ENCODE assay signal across 15 mouse cellular contexts in genomic region chr13:99356428-99357265, GRCm38 (mm10). TPM values are rescaled to one million over a fixed set of nuclear protein-coding genes. Genes with fewer than 3 reads are reported as not detected.
DNase-seq lines count a peak whose midpoint lies in the region; ATAC-seq and TF ChIP-seq lines count a peak whose summit lies in the region.
"Had no signal": no experiment of that assay in that cellular context is flagged by ENCODE, and none has a peak within 500 bp of the region (broad histone marks: within the 10 kb centered on the region; RNA-seq: fewer than 3 reads in every experiment).

No protein-coding gene starts in this region.

- no peak overlapping the region for H3K9ac ChIP-seq in heart, postnatal 0 days (replicated peaks; ENCODE audit: low read depth, low read length)
- H3K9ac ChIP-seq in heart, embryonic 11.5 days (ENCODE audit: low read depth, low read length), result no peak overlapping the region
- H3K9ac ChIP-seq in lung, postnatal 0 days (replicated peaks; ENCODE audit: low read depth), result no peak overlapping the region
- H3K9ac ChIP-seq: heart, embryonic 15.5 days had no signal

- in situ Hi-C loops in Patski (cut with MboI; ENCODE audit: low pct_unique_long_range_greater_than_20kb), result loop anchor here (25.0 kb wide), 1 partner anchor 606 kb away; no protein-coding TSS in a partner anchor

- no peak for TF ChIP-seq EP300 in heart, postnatal 0 days (IDR thresholded peaks at IDR 0.05; ENCODE audit: low read depth)
- no peak for TF ChIP-seq EP300 in lung, postnatal 0 days (IDR thresholded peaks at IDR 0.05)

- 62% methylated on average over 9 of the region's 9 CpGs for WGBS in heart, postnatal 0 days
- WGBS in heart, embryonic 11.5 days (ENCODE audit: insufficient replicate concordance), result 57% methylated on average over 9 of the region's 9 CpGs
- 40% methylated on average over 9 of the region's 9 CpGs for WGBS in lung, postnatal 0 days

- H3K36me3 ChIP-seq in heart, postnatal 0 days (replicated peaks; ENCODE audit: control insufficient read depth, insufficient read depth, low read length), result peaks cover 11% of the 10 kb centered on the region; the same call in 1 of the 2 replicates
- H3K36me3 ChIP-seq in heart, embryonic 11.5 days (ENCODE audit: control insufficient read depth, insufficient read depth, low read length), result 0 out of 2 replicates have a peak, but pooled peaks cover 3% of the 10 kb centered on the region
- no peaks in the 10 kb centered on the region for H3K36me3 ChIP-seq in lung, postnatal 0 days (ENCODE audit: insufficient read depth, low read length)

- no peaks in the 10 kb centered on the region for H3K27me3 ChIP-seq in heart, postnatal 0 days (ENCODE audit: control insufficient read depth, insufficient read depth, low read length)
- H3K27me3 ChIP-seq in heart, embryonic 11.5 days (ENCODE audit: control insufficient read depth, insufficient read depth, low read length), result no peaks in the 10 kb centered on the region
- H3K27me3 ChIP-seq in lung, postnatal 0 days (replicated peaks; ENCODE audit: insufficient read depth, low read length), result no peaks in the 10 kb centered on the region
- no peaks in the 10 kb centered on the region for H3K27me3 ChIP-seq in Patski
- H3K27me3 ChIP-seq: heart, embryonic 15.5 days; megakaryocyte, embryonic 14.5 days had no signal

- peak; percentile 42 for TF ChIP-seq CTCF in heart, postnatal 0 days (IDR thresholded peaks at IDR 0.05; ENCODE audit: low read depth)
- TF ChIP-seq CTCF in lung, postnatal 0 days (IDR thresholded peaks at IDR 0.05), result peak; percentile 46
- peak; percentile 49 for TF ChIP-seq CTCF in Patski (IDR thresholded peaks at IDR 0.05)

- no peak overlapping the region for H3K27ac ChIP-seq in heart, postnatal 0 days (ENCODE audit: low read depth)
- no peak overlapping the region for H3K27ac ChIP-seq in heart, embryonic 11.5 days (ENCODE audit: low read depth, low read length)
- no peak overlapping the region for H3K27ac ChIP-seq in lung, postnatal 0 days (ENCODE audit: low read length)
- H3K27ac ChIP-seq: heart, embryonic 15.5 days had no signal

- POLR2A ChIA-PET in Patski (lab: Charles Lee), result no interaction called here

- DNase-seq in heart, postnatal 0 days (ENCODE audit: low spot score), result no peak
- DNase-seq in lung, postnatal 0 days (ENCODE audit: low spot score), result no peak
- DNase-seq in lung, postnatal 4 days, result no peak
- DNase-seq in Patski (ENCODE audit: low read depth, low spot score), result no peak
- peak; percentile 15 for DNase-seq in retina, postnatal 1 day
- DNase-seq in kidney, postnatal 10 days, result no peak
- DNase-seq: adrenal gland, postnatal 25 days; cerebellum, adult 8-10 months; kidney, adult 2 months had no signal

- H3K9me3 ChIP-seq in heart, postnatal 0 days (replicated peaks; ENCODE audit: control insufficient read depth, low read length), result no peaks in the 10 kb centered on the region
- no peaks in the 10 kb centered on the region for H3K9me3 ChIP-seq in heart, embryonic 11.5 days (replicated peaks; ENCODE audit: control insufficient read depth, low read length)
- no peaks in the 10 kb centered on the region for H3K9me3 ChIP-seq in lung, postnatal 0 days (ENCODE audit: low read length)
- H3K9me3 ChIP-seq: G1E; heart, embryonic 15.5 days; megakaryocyte, embryonic 14.5 days had no signal

- CTCF ChIA-PET in Patski (lab: Charles Lee), result interaction anchor here (2.3 kb wide), 1 partner anchor 19 kb away, joined by 5 read pairs; no protein-coding TSS in a partner anchor

- H3K4me2 ChIP-seq in heart, postnatal 0 days (ENCODE audit: low read depth, low read length), result no peak overlapping the region
- no peak overlapping the region for H3K4me2 ChIP-seq in heart, embryonic 11.5 days
- no peak overlapping the region for H3K4me2 ChIP-seq in lung, postnatal 0 days (replicated peaks; ENCODE audit: low read depth, low read length)
- H3K4me2 ChIP-seq: heart, embryonic 15.5 days had no signal

- ATAC-seq in heart, postnatal 0 days (ENCODE audit: insufficient read depth, low read depth), result no peak
- ATAC-seq in heart, embryonic 11.5 days (replicated peaks; ENCODE audit: insufficient number of reproducible peaks, low FRiP score, low TSS enrichment), result no peak
- ATAC-seq in lung, postnatal 0 days, result no peak
- no peak for ATAC-seq in Patski
- ATAC-seq in erythroblast, adult 5-6 weeks (replicated peaks; ENCODE audit: low FRiP score, poor library complexity, severe bottlenecking), result no peak

- H3K4me3 ChIP-seq in heart, postnatal 0 days (ENCODE audit: low read depth, low read length), result no peak overlapping the region
- no peak overlapping the region for H3K4me3 ChIP-seq in heart, embryonic 11.5 days (ENCODE audit: low read depth, low read length)
- no peak overlapping the region for H3K4me3 ChIP-seq in lung, postnatal 0 days (ENCODE audit: low read depth, low read length)
- H3K4me3 ChIP-seq: erythroblast, embryonic 14.5 days; heart, embryonic 15.5 days had no signal

- no peaks in the 10 kb centered on the region for H3K4me1 ChIP-seq in heart, postnatal 0 days (ENCODE audit: control insufficient read depth, insufficient read depth)
- no peaks in the 10 kb centered on the region for H3K4me1 ChIP-seq in heart, embryonic 11.5 days (ENCODE audit: control insufficient read depth, insufficient read depth, low read length)
- H3K4me1 ChIP-seq in lung, postnatal 0 days (ENCODE audit: insufficient read depth, low read depth, low read length), result no peaks in the 10 kb centered on the region
- H3K4me1 ChIP-seq: heart, embryonic 15.5 days had no signal

RNA-seq across cellular contexts. Expression of gene Mrps27, which starts 12.1 kb away (rescaled TPM):
- 54.2 and 55.3 TPM in 2 replicates for total RNA-seq in heart, postnatal 0 days (2014; rRNA removed; ENCODE audit: low replicate concordance)
- 70.8 TPM in 2 replicates for polyA plus RNA-seq in heart, postnatal 0 days (2015; fragmentation: Nextera tagmentation; extraction: Ambion mirVana)
- polyA plus RNA-seq in heart, embryonic 11.5 days (2014; fragmentation: Nextera tagmentation; extraction: Ambion mirVana), result 73.1 and 86.4 TPM in 2 replicates
- 19.2 and 20.4 TPM in 2 replicates for polyA plus RNA-seq in lung, postnatal 0 days (2015; fragmentation: Nextera tagmentation; extraction: Ambion mirVana)
- polyA plus RNA-seq in Patski (2021), result 37.7 TPM
- total RNA-seq in erythroblast, adult 5-6 weeks (2015; ENCODE audit: low replicate concordance), result 3.6 TPM in 1 of 2 replicates, not detected in the other
- total RNA-seq in erythroblast, adult 5-6 weeks (2017; ENCODE audit: low replicate concordance), result 1.9 and 3.5 TPM in 2 replicates

RNA-seq across cellular contexts. Expression of gene Ptcd2, which starts 12.1 kb away (rescaled TPM):
- total RNA-seq in heart, postnatal 0 days (2014; rRNA removed; ENCODE audit: low replicate concordance), result 51.4 and 69.7 TPM in 2 replicates
- polyA plus RNA-seq in heart, postnatal 0 days (2015; fragmentation: Nextera tagmentation; extraction: Ambion mirVana), result 80.8 and 88.8 TPM in 2 replicates
- 57.0 and 59.6 TPM in 2 replicates for polyA plus RNA-seq in heart, embryonic 11.5 days (2014; fragmentation: Nextera tagmentation; extraction: Ambion mirVana)
- 22.9 and 25.3 TPM in 2 replicates for polyA plus RNA-seq in lung, postnatal 0 days (2015; fragmentation: Nextera tagmentation; extraction: Ambion mirVana)
- 37.3 TPM for polyA plus RNA-seq in Patski (2021)
- 5.6 and 13.8 TPM in 2 replicates for total RNA-seq in erythroblast, adult 5-6 weeks (2015; ENCODE audit: low replicate concordance)
- 5.6 and 10.0 TPM in 2 replicates for total RNA-seq in erythroblast, adult 5-6 weeks (2017; ENCODE audit: low replicate concordance)
